Mouse (Mus musculus): Measurements from ENCODE around the gene Hemk1. TPM values are rescaled to one million over a fixed set of nuclear protein-coding genes. Genes with fewer than 3 reads are reported as not detected.
A peak's percentile ranks its signal among the peaks of the same experiment; 100 is the strongest.

Gene Hemk1
- polyA plus RNA-seq, 1 experiment, result not detected

DNA sequence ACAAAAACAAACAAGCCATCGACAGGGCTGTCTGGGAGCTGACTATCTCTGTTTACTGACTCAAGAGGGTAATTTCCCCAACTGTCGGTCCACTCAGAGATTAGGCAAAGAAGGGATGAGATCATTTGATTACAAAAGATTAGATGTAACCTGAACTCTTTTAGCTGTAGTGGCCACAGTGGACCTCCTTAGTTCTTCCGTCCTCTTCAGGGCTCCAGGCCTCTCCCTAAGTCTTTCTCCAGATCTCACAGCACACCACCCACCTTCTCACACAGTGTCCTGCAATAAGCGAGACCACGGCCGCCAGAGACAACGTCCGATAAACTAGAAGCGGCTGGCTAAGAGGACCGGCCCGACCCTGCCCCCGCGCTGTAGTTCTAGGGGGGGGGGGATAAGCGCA, 42.1 kb downstream of the Hemk1 start:
- no peak for TF ChIP-seq CTCF (IDR thresholded peaks at IDR 0.05; ENCODE audit: insufficient read depth, low read depth, low read length)
- TF ChIP-seq POLR2A (IDR thresholded peaks at IDR 0.05; ENCODE audit: insufficient read depth, low read depth, low read length), result no peak; the same call in 1 of the 2 replicates
- 6% methylated on average over 14 of the region's 14 CpGs for WGBS
- H3K27ac ChIP-seq (ENCODE audit: insufficient read depth, low read depth, low read length), result no peak overlapping the region
- peaks cover 20% of the 10 kb centered on the region for H3K4me1 ChIP-seq (ENCODE audit: control insufficient read depth, insufficient read depth, low read length)
- H3K4me3 ChIP-seq (ENCODE audit: insufficient read depth, low read depth, low read length), result peak overlapping the region; percentile 72

DNA sequence AAGGTAGTCTGAATTCAATTTTAAA, 42.3 kb downstream of the Hemk1 start, which contains the start of gene Cish:
TSS of gene Cish (plus strand) at position 11 of the 25 bp plus-strand sequence.
- no peak within 1 kb of the TSS for H3K27ac ChIP-seq (ENCODE audit: insufficient read depth, low read depth, low read length)
- peak within 1 kb of the TSS; percentile 72 for H3K4me3 ChIP-seq (ENCODE audit: insufficient read depth, low read depth, low read length)
- TF ChIP-seq CTCF (IDR thresholded peaks at IDR 0.05; ENCODE audit: insufficient read depth, low read depth, low read length) (no peak), POLR2A (IDR thresholded peaks at IDR 0.05; ENCODE audit: insufficient read depth, low read depth, low read length) (no peak)
- peaks cover 18% of the 10 kb centered on the region for H3K4me1 ChIP-seq (ENCODE audit: control insufficient read depth, insufficient read depth, low read length)

DNA sequence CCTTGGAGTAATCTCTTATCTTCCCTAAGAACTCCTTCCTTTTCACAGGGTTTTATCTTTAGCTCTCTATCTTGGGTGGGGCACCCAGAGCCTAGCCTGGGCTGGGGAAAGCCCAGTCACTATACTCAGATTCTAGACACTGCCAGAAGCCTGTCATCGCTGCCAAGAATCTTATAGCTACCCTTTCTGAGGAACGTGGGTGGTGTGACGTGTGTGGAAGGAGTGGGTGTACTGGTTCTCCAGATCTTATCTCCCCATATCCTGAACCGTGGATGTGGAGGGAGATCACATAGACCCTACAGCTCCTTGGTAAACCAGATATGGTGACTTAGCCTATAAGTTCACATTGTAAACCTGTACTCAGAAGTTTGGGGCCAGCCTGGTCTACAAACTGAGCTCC, 42.5 kb downstream of the Hemk1 start:
- 73% methylated on average over 4 of the region's 4 CpGs for WGBS
- H3K4me3 ChIP-seq (ENCODE audit: insufficient read depth, low read depth, low read length), result no peak overlapping the region
- peaks cover 16% of the 10 kb centered on the region for H3K4me1 ChIP-seq (ENCODE audit: control insufficient read depth, insufficient read depth, low read length)
- TF ChIP-seq POLR2A (IDR thresholded peaks at IDR 0.05; ENCODE audit: insufficient read depth, low read depth, low read length), result no peak
- TF ChIP-seq CTCF (IDR thresholded peaks at IDR 0.05; ENCODE audit: insufficient read depth, low read depth, low read length), result no peak
- no peak overlapping the region for H3K27ac ChIP-seq (ENCODE audit: insufficient read depth, low read depth, low read length)

DNA sequence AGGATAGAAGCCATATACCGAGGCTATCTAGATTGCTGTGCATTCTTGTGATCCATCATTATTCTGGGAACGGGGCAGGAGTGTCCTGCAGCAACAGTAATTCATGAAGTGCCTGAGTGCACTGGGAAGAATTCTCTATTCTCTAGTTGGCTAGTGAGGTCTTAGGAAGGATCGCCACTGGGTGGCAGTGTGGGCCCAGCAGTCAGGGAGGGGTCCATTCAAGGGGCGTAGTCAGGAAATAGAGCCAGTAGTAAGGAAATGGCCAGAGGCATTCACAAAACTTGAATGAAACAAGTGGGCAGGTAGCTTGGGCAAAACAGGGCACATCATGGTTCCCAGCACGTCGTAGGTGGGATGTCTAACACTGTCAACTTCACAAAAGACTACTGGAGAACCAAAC, 43.9 kb downstream of the Hemk1 start:
- TF ChIP-seq CTCF (IDR thresholded peaks at IDR 0.05; ENCODE audit: insufficient read depth, low read depth, low read length) (peak; percentile 67), POLR2A (IDR thresholded peaks at IDR 0.05; ENCODE audit: insufficient read depth, low read depth, low read length) (no peak)
- H3K4me3 ChIP-seq (ENCODE audit: insufficient read depth, low read depth, low read length), result no peak overlapping the region
- WGBS, result 4% methylated on average over 6 of the region's 6 CpGs
- peaks cover 19% of the 10 kb centered on the region for H3K4me1 ChIP-seq (ENCODE audit: control insufficient read depth, insufficient read depth, low read length)
- H3K27ac ChIP-seq (ENCODE audit: insufficient read depth, low read depth, low read length), result no peak overlapping the region

DNA sequence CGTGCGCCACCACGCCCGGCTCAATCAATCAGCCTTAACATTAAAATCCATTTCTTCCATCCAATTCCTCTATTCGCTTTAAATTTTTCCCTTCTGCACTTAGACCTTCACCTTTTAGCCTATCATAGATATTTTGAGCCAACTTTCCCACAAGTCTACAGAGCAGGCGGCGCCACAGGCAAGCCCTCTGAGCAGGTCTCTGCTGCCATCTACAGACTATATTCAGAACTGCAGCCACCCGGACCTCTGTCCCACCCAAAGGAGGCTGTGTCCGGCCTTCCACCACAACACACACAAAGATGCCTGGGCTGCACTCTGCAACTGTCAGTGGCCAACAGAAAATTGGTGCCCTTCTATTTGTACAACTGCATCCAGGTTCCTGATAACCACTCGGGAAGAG, 47.3 kb downstream of the Hemk1 start:
- no peak overlapping the region for H3K27ac ChIP-seq (ENCODE audit: insufficient read depth, low read depth, low read length)
- TF ChIP-seq POLR2A (IDR thresholded peaks at IDR 0.05; ENCODE audit: insufficient read depth, low read depth, low read length) (no peak), CTCF (IDR thresholded peaks at IDR 0.05; ENCODE audit: insufficient read depth, low read depth, low read length) (peak; percentile 98)
- H3K4me3 ChIP-seq (ENCODE audit: insufficient read depth, low read depth, low read length), result no peak overlapping the region
- 30% methylated on average over 10 of the region's 10 CpGs for WGBS
- peaks cover 10% of the 10 kb centered on the region for H3K4me1 ChIP-seq (ENCODE audit: control insufficient read depth, insufficient read depth, low read length)

DNA sequence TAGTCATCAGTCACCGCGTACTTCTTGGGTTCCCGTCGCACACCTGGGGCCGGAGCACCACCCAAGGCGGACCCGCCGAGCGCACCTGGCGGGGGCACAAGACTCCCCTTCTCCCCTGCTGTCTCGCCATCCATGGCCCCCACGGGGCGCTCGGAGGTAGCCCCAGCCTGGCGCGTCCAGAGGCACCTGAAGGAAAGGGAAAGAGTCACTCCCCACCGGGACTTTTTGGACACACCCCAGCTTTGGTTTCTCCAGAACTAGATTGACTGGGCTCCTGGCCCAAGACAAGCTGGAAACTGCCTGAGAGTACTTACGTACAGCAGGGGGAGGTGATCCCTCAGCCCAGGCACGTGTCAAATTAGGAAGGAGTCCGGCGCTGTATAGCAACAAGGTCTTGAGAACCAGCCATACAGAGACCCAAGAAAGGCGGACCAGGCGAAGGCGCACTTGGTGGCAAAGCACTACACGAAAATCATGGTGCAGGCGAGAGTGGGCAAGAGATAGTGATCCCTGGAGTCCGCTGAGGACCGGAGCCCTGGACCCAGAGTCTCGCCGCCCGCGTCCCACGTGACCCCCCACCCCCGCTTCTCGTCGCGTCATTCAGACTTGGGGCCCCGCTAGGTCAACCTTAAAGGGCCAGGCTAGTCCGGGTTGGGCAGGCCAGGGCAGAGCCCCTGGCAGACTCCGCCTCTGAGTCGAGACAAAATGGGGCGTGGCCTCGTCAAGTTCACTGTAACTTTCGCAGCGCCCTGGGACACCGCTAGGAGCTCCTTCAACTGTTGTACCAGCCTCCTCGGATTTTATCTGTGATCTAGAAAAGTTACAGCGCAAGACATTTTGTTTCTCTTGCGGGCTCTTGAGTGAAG, 48.7 kb downstream of the Hemk1 start, which contains the start of gene Mapkapk3:
TSS of gene Mapkapk3 (minus strand) at position 667 of the 866 bp plus-strand sequence.
- 6% methylated on average over 49 of the region's 49 CpGs for WGBS
- TF ChIP-seq CTCF (IDR thresholded peaks at IDR 0.05; ENCODE audit: insufficient read depth, low read depth, low read length) (no peak; the same call in 1 of the 2 replicates), POLR2A (IDR thresholded peaks at IDR 0.05; ENCODE audit: insufficient read depth, low read depth, low read length) (0 out of 2 replicates have a peak, but pooled peaks have one; percentile 7)
- Histone ChIP-seq H3K27ac (ENCODE audit: insufficient read depth, low read depth, low read length) (no peak within 1 kb of the TSS), H3K4me1 (ENCODE audit: control insufficient read depth, insufficient read depth, low read length) (peaks cover 10% of the 10 kb centered on the region), H3K4me3 (ENCODE audit: insufficient read depth, low read depth, low read length) (peak within 1 kb of the TSS; percentile 42)

DNA sequence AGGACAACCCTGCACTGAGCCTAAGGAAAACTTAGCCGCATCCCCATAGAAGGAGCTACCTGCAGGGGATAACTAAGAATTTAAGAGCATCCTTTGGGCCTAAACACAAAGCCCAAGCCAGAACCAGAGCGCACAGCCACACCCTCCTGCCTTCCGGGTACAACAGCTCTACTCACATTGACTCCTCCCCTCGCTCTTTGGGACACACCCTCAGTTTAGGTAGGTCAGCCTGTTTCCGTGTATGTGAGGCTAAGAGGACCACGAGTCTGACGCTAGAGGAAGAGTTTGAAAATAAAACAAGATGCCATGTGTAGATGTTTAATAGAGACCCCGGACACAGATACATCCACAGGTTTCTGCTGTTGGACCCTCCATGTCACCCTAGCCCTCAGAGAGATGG, 49.4 kb downstream of the Hemk1 start:
- Histone ChIP-seq H3K27ac (ENCODE audit: insufficient read depth, low read depth, low read length) (no peak overlapping the region), H3K4me1 (ENCODE audit: control insufficient read depth, insufficient read depth, low read length) (peaks cover 10% of the 10 kb centered on the region), H3K4me3 (ENCODE audit: insufficient read depth, low read depth, low read length) (no peak overlapping the region)
- no peak for TF ChIP-seq CTCF (IDR thresholded peaks at IDR 0.05; ENCODE audit: insufficient read depth, low read depth, low read length)
- no peak for TF ChIP-seq POLR2A (IDR thresholded peaks at IDR 0.05; ENCODE audit: insufficient read depth, low read depth, low read length)
- 61% methylated on average over 8 of the region's 8 CpGs for WGBS

DNA sequence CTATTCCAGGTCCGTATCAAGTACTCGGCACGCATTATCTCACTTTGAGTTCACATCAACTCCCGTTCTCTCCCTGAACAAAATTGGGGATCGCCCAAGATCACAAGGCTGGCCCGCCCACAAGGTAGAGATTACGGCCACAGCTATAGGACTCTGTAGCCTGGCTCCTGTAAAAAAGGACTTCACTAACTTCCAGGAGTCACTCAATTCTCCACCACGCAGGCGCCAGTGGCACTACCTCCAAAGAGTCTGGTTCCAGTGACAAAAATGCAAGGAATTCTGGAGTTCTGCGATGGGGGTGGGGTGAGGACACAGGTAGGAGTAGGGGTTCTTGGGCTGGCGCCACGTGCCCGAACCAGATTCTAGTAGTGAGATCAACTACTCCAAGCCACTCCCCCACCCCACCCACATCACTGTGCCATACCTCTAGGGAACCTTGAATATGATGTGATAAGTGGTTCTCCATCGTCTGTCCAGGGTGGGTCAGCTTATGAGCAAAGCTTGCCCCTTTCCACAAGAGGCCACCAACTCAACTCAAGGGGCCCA, 50.0 kb downstream of the Hemk1 start:
- Histone ChIP-seq H3K27ac (ENCODE audit: insufficient read depth, low read depth, low read length) (no peak overlapping the region), H3K4me1 (ENCODE audit: control insufficient read depth, insufficient read depth, low read length) (peaks cover 10% of the 10 kb centered on the region), H3K4me3 (ENCODE audit: insufficient read depth, low read depth, low read length) (no peak overlapping the region)
- TF ChIP-seq CTCF (IDR thresholded peaks at IDR 0.05; ENCODE audit: insufficient read depth, low read depth, low read length) (no peak), POLR2A (IDR thresholded peaks at IDR 0.05; ENCODE audit: insufficient read depth, low read depth, low read length) (no peak)
- 94% methylated on average over 14 of the region's 14 CpGs for WGBS

DNA sequence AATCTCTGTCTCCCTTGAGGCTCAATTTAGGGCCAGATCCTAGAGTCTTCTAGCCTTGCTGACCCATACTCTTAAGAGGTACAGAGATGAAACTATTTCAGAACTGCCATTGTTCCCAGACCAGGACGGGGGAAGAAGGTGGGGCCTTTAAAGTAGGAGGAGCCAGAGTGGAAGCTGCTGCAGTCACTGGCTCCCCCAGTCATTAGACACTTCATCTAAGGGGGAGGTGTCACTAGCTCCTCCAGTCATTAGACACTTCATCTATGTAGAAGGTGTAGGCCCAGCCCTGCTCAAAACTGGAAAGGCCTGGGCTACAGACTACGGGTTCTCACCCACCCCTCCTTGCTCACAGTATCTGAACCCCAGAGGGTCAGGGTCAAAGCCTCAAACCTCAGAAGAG, 50.9 kb downstream of the Hemk1 start:
- 84% methylated on average over 2 of the region's 2 CpGs for WGBS
- H3K4me1 ChIP-seq (ENCODE audit: control insufficient read depth, insufficient read depth, low read length), result peaks cover 10% of the 10 kb centered on the region
- no peak for TF ChIP-seq POLR2A (IDR thresholded peaks at IDR 0.05; ENCODE audit: insufficient read depth, low read depth, low read length)
- no peak for TF ChIP-seq CTCF (IDR thresholded peaks at IDR 0.05; ENCODE audit: insufficient read depth, low read depth, low read length)

More for the DNA sequence above, 50.9 kb downstream of the Hemk1 start:
- no peak overlapping the region for H3K27ac ChIP-seq (ENCODE audit: insufficient read depth, low read depth, low read length)
- H3K4me3 ChIP-seq (ENCODE audit: insufficient read depth, low read depth, low read length), result no peak overlapping the region
